Mouse (Mus musculus) layer of hippocampus, postnatal 10 days (tissue): Measurements from ENCODE around the gene Trp53bp1. TPM values are rescaled to one million over a fixed set of nuclear protein-coding genes. Genes with fewer than 3 reads are reported as not detected.

Experiments
- DNase-seq, 2 experiments: peaks; one replicate each; pipeline ENCODE4 v3.0.0; 2021; ENCODE audit warnings: low spot score in 2 of 2
- total RNA-seq, 2 experiments: library from RNA; stranded (reverse); gene quantifications; 2 replicates each; pipeline ENCODE4 v1.2.3; 2021

The Trp53bp1 gene
- total RNA-seq, 2 experiments from 2014 or later: 157 to 174 TPM

DNA sequence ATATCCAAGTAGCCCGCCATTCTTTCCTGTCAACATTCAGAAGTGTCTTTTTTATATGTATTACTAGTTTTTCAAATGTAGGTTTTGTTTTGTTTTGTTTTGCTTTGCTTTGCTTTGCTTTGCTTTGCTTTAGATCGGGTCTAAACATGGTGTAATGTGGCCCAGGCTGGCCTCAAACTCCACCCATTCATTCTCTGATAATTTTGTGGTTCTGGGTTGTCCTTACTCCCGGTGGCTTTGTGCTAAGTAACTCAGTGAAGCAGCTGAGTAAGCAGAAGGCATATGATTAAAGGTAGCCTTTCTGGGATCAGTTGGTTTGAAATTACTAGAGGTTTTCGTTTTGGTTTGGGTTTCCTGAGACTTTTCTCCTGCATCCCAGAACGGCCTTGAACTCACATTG, 121.5 kb downstream of the Trp53bp1 start:
- DNase-seq: no peak

Other genes starting within 250 kb of the Trp53bp1 start
- gene Epb42, start 234.3 kb downstream of the Trp53bp1 start, total RNA-seq: not detected
- gene Tgm5, start 185.6 kb downstream of the Trp53bp1 start, total RNA-seq: not detected
- gene Tgm7, start 161.6 kb downstream of the Trp53bp1 start, total RNA-seq: under 1 TPM in 1 of 2 experiments, not detected in 1; 0.16 TPM
- 10 to 100 TPM; 15.1 to 15.3 TPM for gene Adal, start 131.0 kb downstream of the Trp53bp1 start, total RNA-seq
- gene Lcmt2, start 130.8 kb downstream of the Trp53bp1 start, total RNA-seq: 1 to 10 TPM; 6.7 to 7.5 TPM
- 10 to 100 TPM; 29.2 to 31.9 TPM for gene Tubgcp4, start 100.8 kb downstream of the Trp53bp1 start, total RNA-seq
- gene Zscan29, start 100.3 kb downstream of the Trp53bp1 start, total RNA-seq: 1 to 10 TPM; 6.5 to 7.9 TPM
- gene Map1a, start 18.2 kb upstream of the Trp53bp1 start, total RNA-seq: 100 to 1,000 TPM; 353 to 370 TPM
- 10 to 100 TPM; 50.0 to 51.1 TPM for gene Ppip5k1, start 84.0 kb upstream of the Trp53bp1 start, total RNA-seq
- gene Ckmt1, start 86.3 kb upstream of the Trp53bp1 start, total RNA-seq: 100 to 1,000 TPM; 252 to 307 TPM
- gene Strc, start 115.8 kb upstream of the Trp53bp1 start, total RNA-seq: under 1 TPM; 0.13 to 0.16 TPM
- gene Pdia3, start 142.4 kb upstream of the Trp53bp1 start, total RNA-seq: 100 to 1,000 TPM; 196 to 200 TPM
- 1 to 10 TPM; 3.8 to 4.2 TPM for gene Catsper2, start 142.4 kb upstream of the Trp53bp1 start, total RNA-seq
- not detected for gene Ell3, start 172.9 kb upstream of the Trp53bp1 start, total RNA-seq
- gene Serf2, start 177.8 kb upstream of the Trp53bp1 start, total RNA-seq: 100 to 1,000 TPM; 158 to 189 TPM
- gene Hypk, start 181.9 kb upstream of the Trp53bp1 start, total RNA-seq: 10 to 100 TPM; 37.3 to 38.4 TPM
- gene Serinc4, start 185.4 kb upstream of the Trp53bp1 start, total RNA-seq: 1 to 10 TPM; 2.0 to 2.2 TPM
- gene Mfap1b, start 202.7 kb upstream of the Trp53bp1 start, total RNA-seq: 10 to 100 TPM; 33.0 to 38.7 TPM
- 10 to 100 TPM; 32.8 to 33.3 TPM for gene Mfap1a, start 235.3 kb upstream of the Trp53bp1 start, total RNA-seq
- gene Wdr76, start 235.3 kb upstream of the Trp53bp1 start, total RNA-seq: 1 to 10 TPM; 3.3 to 3.6 TPM